25 mouse cellular contexts compared by ENCODE assay signal in genomic region chr15:57340499-57340898, GRCm38 (mm10).
A peak's percentile ranks its signal among the peaks of the same experiment; 100 is the strongest.
DNase-seq lines count a peak whose midpoint lies in the region; ATAC-seq and TF ChIP-seq lines count a peak whose summit lies in the region.
"Had no signal": no experiment of that assay in that cellular context is flagged by ENCODE, and none has a peak within 500 bp of the region (broad histone marks: within the 10 kb centered on the region; RNA-seq: fewer than 3 reads in every experiment).

No protein-coding gene starts in this region.

- no peak for DNase-seq in forebrain, embryonic 10.5 days (ENCODE audit: extremely low spot score, low spot score)
- peak; percentile 64 for DNase-seq in midbrain, postnatal 0 days (ENCODE audit: low spot score)
- peak; percentile 34 for DNase-seq in forebrain, postnatal 0 days
- peak; percentile 3 for DNase-seq in retina, postnatal 1 day
- DNase-seq in gastrocnemius, adult 18-20 months (ENCODE audit: low spot score): no peak
- DNase-seq: adrenal gland, adult 2 months; B cell, adult 2 months; cerebellum, adult 11-12 months; gastrocnemius, postnatal 25 days; heart, adult 2 months; kidney, adult 9 months; kidney, postnatal 36 days; right cerebral cortex, postnatal 14 days; spleen, adult 18-20 months; thymus, postnatal 36 days had no signal

- H3K4me2 ChIP-seq in forebrain, embryonic 15.5 days (replicated peaks): no peak overlapping the region
- H3K4me2 ChIP-seq in midbrain, postnatal 0 days (ENCODE audit: low read depth, low read length, poor library complexity, severe bottlenecking): no peak overlapping the region
- no peak overlapping the region for H3K4me2 ChIP-seq in midbrain, embryonic 15.5 days
- H3K4me2 ChIP-seq in forebrain, postnatal 0 days (ENCODE audit: low read depth): no peak overlapping the region
- no peak overlapping the region for H3K4me2 ChIP-seq in heart, embryonic 12.5 days
- H3K4me2 ChIP-seq: embryonic facial prominence, embryonic 12.5 days; intestine, embryonic 15.5 days; neural tube, embryonic 12.5 days had no signal

- H3K4me1 ChIP-seq in forebrain, embryonic 15.5 days: no peaks in the 10 kb centered on the region
- H3K4me1 ChIP-seq in forebrain, embryonic 10.5 days: no peaks in the 10 kb centered on the region
- H3K4me1 ChIP-seq in midbrain, postnatal 0 days (ENCODE audit: insufficient read depth, low read length): no peaks in the 10 kb centered on the region
- H3K4me1 ChIP-seq in midbrain, embryonic 15.5 days: no peaks in the 10 kb centered on the region
- no peaks in the 10 kb centered on the region for H3K4me1 ChIP-seq in forebrain, postnatal 0 days (ENCODE audit: insufficient read depth)
- 0 out of 2 replicates have a peak, but pooled peaks cover 3% of the 10 kb centered on the region for H3K4me1 ChIP-seq in heart, embryonic 12.5 days (replicated peaks)
- H3K4me1 ChIP-seq: embryonic facial prominence, embryonic 12.5 days; intestine, embryonic 15.5 days; midbrain, embryonic 10.5 days; neural tube, embryonic 12.5 days had no signal

- H3K27me3 ChIP-seq in forebrain, embryonic 15.5 days: no peaks in the 10 kb centered on the region
- no peaks in the 10 kb centered on the region for H3K27me3 ChIP-seq in forebrain, embryonic 10.5 days (ENCODE audit: poor library complexity, severe bottlenecking)
- no peaks in the 10 kb centered on the region for H3K27me3 ChIP-seq in midbrain, postnatal 0 days (ENCODE audit: insufficient read depth, low read length)
- no peaks in the 10 kb centered on the region for H3K27me3 ChIP-seq in midbrain, embryonic 15.5 days (replicated peaks)
- no peaks in the 10 kb centered on the region for H3K27me3 ChIP-seq in forebrain, postnatal 0 days (ENCODE audit: insufficient read depth, low read length)
- H3K27me3 ChIP-seq in heart, embryonic 12.5 days (replicated peaks): no peaks in the 10 kb centered on the region
- H3K27me3 ChIP-seq: embryonic facial prominence, embryonic 12.5 days; intestine, embryonic 15.5 days; neural tube, embryonic 12.5 days had no signal

- ATAC-seq in forebrain, embryonic 15.5 days (replicated peaks): peak; percentile 86
- ATAC-seq in midbrain, postnatal 0 days (ENCODE audit: low FRiP score): no peak; the same call in 1 of the 2 replicates
- no peak for ATAC-seq in midbrain, embryonic 15.5 days (replicated peaks)
- ATAC-seq in forebrain, postnatal 0 days: peak; percentile 38; the same call in 1 of the 2 replicates
- no peak for ATAC-seq in heart, embryonic 12.5 days (ENCODE audit: insufficient number of reproducible peaks, low FRiP score)
- ATAC-seq: intestine, embryonic 15.5 days had no signal

- H3K4me3 ChIP-seq in forebrain, embryonic 15.5 days: no peak overlapping the region
- no peak overlapping the region for H3K4me3 ChIP-seq in forebrain, embryonic 10.5 days
- H3K4me3 ChIP-seq in midbrain, postnatal 0 days (ENCODE audit: low read depth, low read length): no peak overlapping the region
- H3K4me3 ChIP-seq in midbrain, embryonic 15.5 days: no peak overlapping the region
- no peak overlapping the region for H3K4me3 ChIP-seq in forebrain, postnatal 0 days (ENCODE audit: low read depth, low read length)
- no peak overlapping the region for H3K4me3 ChIP-seq in heart, embryonic 12.5 days
- H3K4me3 ChIP-seq: embryonic facial prominence, embryonic 12.5 days; erythroblast, embryonic 14.5 days; heart, adult 2 months; intestine, embryonic 15.5 days; midbrain, embryonic 10.5 days; neural tube, embryonic 12.5 days had no signal

- no peaks in the 10 kb centered on the region for H3K36me3 ChIP-seq in forebrain, embryonic 15.5 days
- H3K36me3 ChIP-seq in forebrain, embryonic 10.5 days (replicated peaks): no peaks in the 10 kb centered on the region
- no peaks in the 10 kb centered on the region for H3K36me3 ChIP-seq in midbrain, postnatal 0 days (ENCODE audit: insufficient read depth, low read length)
- H3K36me3 ChIP-seq in midbrain, embryonic 15.5 days (replicated peaks): no peaks in the 10 kb centered on the region
- no peaks in the 10 kb centered on the region for H3K36me3 ChIP-seq in forebrain, postnatal 0 days (ENCODE audit: insufficient read depth)
- no peaks in the 10 kb centered on the region for H3K36me3 ChIP-seq in heart, embryonic 12.5 days
- H3K36me3 ChIP-seq: embryonic facial prominence, embryonic 12.5 days; intestine, embryonic 15.5 days; midbrain, embryonic 10.5 days; neural tube, embryonic 12.5 days had no signal

- no peaks in the 10 kb centered on the region for H3K9me3 ChIP-seq in forebrain, embryonic 15.5 days
- no peaks in the 10 kb centered on the region for H3K9me3 ChIP-seq in forebrain, embryonic 10.5 days
- H3K9me3 ChIP-seq in midbrain, postnatal 0 days (ENCODE audit: low read length): no peaks in the 10 kb centered on the region
- H3K9me3 ChIP-seq in midbrain, embryonic 15.5 days: no peaks in the 10 kb centered on the region
- H3K9me3 ChIP-seq in forebrain, postnatal 0 days (ENCODE audit: low read length): no peaks in the 10 kb centered on the region
- H3K9me3 ChIP-seq in heart, embryonic 12.5 days (replicated peaks): no peaks in the 10 kb centered on the region
- H3K9me3 ChIP-seq: embryonic facial prominence, embryonic 12.5 days; intestine, embryonic 15.5 days; midbrain, embryonic 10.5 days; neural tube, embryonic 12.5 days had no signal

- H3K27ac ChIP-seq in forebrain, embryonic 15.5 days (replicated peaks): no peak overlapping the region
- no peak overlapping the region for H3K27ac ChIP-seq in forebrain, embryonic 10.5 days
- no peak overlapping the region for H3K27ac ChIP-seq in midbrain, postnatal 0 days (ENCODE audit: low read depth, low read length)
- H3K27ac ChIP-seq in midbrain, embryonic 15.5 days: no peak overlapping the region
- H3K27ac ChIP-seq in forebrain, postnatal 0 days (ENCODE audit: low read depth, low read length): no peak overlapping the region
- no peak overlapping the region for H3K27ac ChIP-seq in heart, embryonic 12.5 days (ENCODE audit: poor library complexity, severe bottlenecking)
- H3K27ac ChIP-seq: embryonic facial prominence, embryonic 12.5 days; heart, adult 2 months; intestine, embryonic 15.5 days; liver, embryonic 14.5 days; macrophage; midbrain, embryonic 10.5 days; neural tube, embryonic 12.5 days had no signal

- TF ChIP-seq CTCF in midbrain, postnatal 0 days (IDR thresholded peaks at IDR 0.05): no peak
- no peak for TF ChIP-seq CTCF in forebrain, postnatal 0 days (IDR thresholded peaks at IDR 0.05; ENCODE audit: low read depth)

- no peak overlapping the region for H3K9ac ChIP-seq in forebrain, embryonic 15.5 days (replicated peaks)
- H3K9ac ChIP-seq in midbrain, postnatal 0 days (replicated peaks; ENCODE audit: low read length, poor library complexity, severe bottlenecking): no peak overlapping the region
- H3K9ac ChIP-seq in midbrain, embryonic 15.5 days: no peak overlapping the region
- no peak overlapping the region for H3K9ac ChIP-seq in forebrain, postnatal 0 days
- H3K9ac ChIP-seq in heart, embryonic 12.5 days: no peak overlapping the region
- H3K9ac ChIP-seq: embryonic facial prominence, embryonic 12.5 days; intestine, embryonic 15.5 days; liver, embryonic 14.5 days; neural tube, embryonic 12.5 days had no signal

- WGBS in forebrain, embryonic 15.5 days: 26% methylated on average over 3 of the region's 3 CpGs
- WGBS in forebrain, embryonic 10.5 days: 82% methylated on average over 3 of the region's 3 CpGs
- WGBS in midbrain, postnatal 0 days: 59% methylated on average over 3 of the region's 3 CpGs
- 60% methylated on average over 3 of the region's 3 CpGs for whole genome bisulfite sequencing in midbrain, embryonic 15.5 days
- 18% methylated on average over 3 of the region's 3 CpGs for WGBS in forebrain, postnatal 0 days
- WGBS in heart, embryonic 12.5 days: 38% methylated on average over 3 of the region's 3 CpGs

Comparison
In these comparisons a context has a peak if more than half of its experiments do, and no peak if none do; other contexts are left out.
1. DNase-seq: peak in midbrain, postnatal 0 days (single experiment), forebrain, postnatal 0 days (single experiment) and retina, postnatal 1 day (single experiment); none in forebrain, embryonic 10.5 days (single experiment) and gastrocnemius, adult 18-20 months (single experiment).
2. ATAC-seq: peak in forebrain, embryonic 15.5 days (single experiment) and forebrain, postnatal 0 days (single experiment); none in midbrain, postnatal 0 days (single experiment), midbrain, embryonic 15.5 days (single experiment) and heart, embryonic 12.5 days (single experiment).